Mouse (Mus musculus): ENCODE data around the gene Gm14403. TPM values are rescaled to one million over a fixed set of nuclear protein-coding genes. Genes with fewer than 3 reads are reported as not detected.

The Gm14403 gene
- 6.4 and 6.9 TPM in 2 replicates for polyA plus RNA-seq (2015; fragmentation: Nextera tagmentation; extraction: Ambion mirVana)

GRCm38 (mm10) chr2:177498067-177498466 lies at the start of gene Gm14403:
Gm14403 (plus strand) TSS chr2:177498215.

DNA sequence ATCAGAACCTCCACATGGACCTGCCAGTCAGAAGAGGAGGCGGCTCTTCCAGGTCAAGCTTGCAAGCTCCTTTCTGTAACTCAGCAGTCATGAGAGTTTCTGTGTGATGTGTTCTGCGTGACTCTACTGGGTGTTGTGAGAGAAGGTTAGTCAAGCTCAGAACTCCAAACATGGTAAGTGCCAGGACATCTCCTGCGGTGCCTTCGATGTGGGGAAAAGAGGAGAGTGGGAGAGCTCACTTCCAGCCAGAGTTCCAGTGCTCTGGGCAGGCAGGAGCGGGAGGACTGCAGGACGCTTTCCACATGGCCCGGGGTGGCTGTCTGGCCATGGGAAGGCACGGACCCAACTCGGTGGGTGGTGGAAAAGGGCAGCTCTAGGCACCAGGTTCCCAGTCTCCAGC lies 33.3 kb upstream of the Gm14403 start, which contains the start of gene Zfp970:
TSS of gene Zfp970 (plus strand) at position 58 of the 400 bp plus-strand sequence.

Other genes starting within 250 kb of the Gm14403 start
- not detected in 2 replicates for gene Gm14409, start 231.2 kb upstream of the Gm14403 start, polyA plus RNA-seq (2015; fragmentation: Nextera tagmentation; extraction: Ambion mirVana)
- gene Gm14412, start 173.9 kb upstream of the Gm14403 start, polyA plus RNA-seq (2015; fragmentation: Nextera tagmentation; extraction: Ambion mirVana), result 0.08 and 0.17 TPM in 2 replicates
- gene Gm14418, start 99.9 kb upstream of the Gm14403 start, polyA plus RNA-seq (2015; fragmentation: Nextera tagmentation; extraction: Ambion mirVana), result 7.4 and 8.8 TPM in 2 replicates
- gene Zfp970, start 33.5 kb upstream of the Gm14403 start, polyA plus RNA-seq (2015; fragmentation: Nextera tagmentation; extraction: Ambion mirVana), result 18.3 and 18.6 TPM in 2 replicates
- gene Gm14406, start 80.0 kb downstream of the Gm14403 start, polyA plus RNA-seq (2015; fragmentation: Nextera tagmentation; extraction: Ambion mirVana), result not detected in 2 replicates

Data from urinary bladder, postnatal 0 days (tissue).